Mouse (Mus musculus) hindbrain, embryonic 16.5 days (tissue): ENCODE data around the gene Scd2. TPM values are rescaled to one million over a fixed set of nuclear protein-coding genes. Genes with fewer than 3 reads are reported as not detected.

ENCODE experiments used
- ATAC-seq: fragments of 200-750 bp; cut with Nextera tagmentation; 2 replicates; pipeline ENCODE4 v1.8.0; 2017; ENCODE audit warnings: moderate TSS enrichment, moderate library complexity
- H3K27ac ChIP-seq: fragments of 300-500 bp; sonication (generic); 2 replicates; pipeline ENCODE4 v1.5.1; 2014; ENCODE audit warnings: low read depth, mild to moderate bottlenecking, control low read depth, low read length, moderate library complexity
- H3K27me3 ChIP-seq: fragments of 300-500 bp; sonication (generic); replicated peaks from 2 replicates; pipeline ENCODE4 v1.6.1; 2014; ENCODE audit warnings: low read length; ENCODE audit not compliant: control insufficient read depth, insufficient read depth
- H3K36me3 ChIP-seq: fragments of 300-500 bp; sonication (generic); 2 replicates; pipeline ENCODE4 v1.6.1; 2014; ENCODE audit warnings: mild to moderate bottlenecking, low read length, moderate library complexity, mixed read lengths; ENCODE audit not compliant: control insufficient read depth, insufficient read depth
- H3K4me1 ChIP-seq: fragments of 300-500 bp; sonication (generic); 2 replicates; pipeline ENCODE4 v1.6.1; 2014; ENCODE audit warnings: low read depth, low read length; ENCODE audit not compliant: control insufficient read depth, insufficient read depth
- H3K4me2 ChIP-seq: fragments of 300-500 bp; sonication (generic); 2 replicates; pipeline ENCODE4 v1.6.1; 2014; ENCODE audit warnings: mild to moderate bottlenecking, low read length, control low read depth, moderate library complexity
- H3K4me3 ChIP-seq: fragments of 300-500 bp; sonication (generic); 2 replicates; pipeline ENCODE4 v1.5.1; 2014; ENCODE audit warnings: mild to moderate bottlenecking, low read length, control low read depth, moderate library complexity
- H3K9ac ChIP-seq: fragments of 300-500 bp; sonication (generic); 2 replicates; pipeline ENCODE4 v1.6.1; 2014; ENCODE audit warnings: low read depth, mild to moderate bottlenecking, control low read depth, low read length, moderate library complexity
- H3K9me3 ChIP-seq: fragments of 300-500 bp; sonication (generic); 2 replicates; pipeline ENCODE4 v1.6.1; 2014; ENCODE audit warnings: mild to moderate bottlenecking, low read length, moderate library complexity; ENCODE audit not compliant: control insufficient read depth
- WGBS: fragments of 180-500 bp; shearing (Covaris S2); extraction: QIAGEN DNeasy Blood & Tissue Kit; methylation state at CpG from one replicate; pipeline ENCODE4 v1.1.7; 2014; 5-methylcytosine and 5-hydroxymethylcytosine counted together
- polyA plus RNA-seq: library from polyadenylated mRNA; unstranded; fragments of >200 nt; fragmentation: Nextera tagmentation; extraction: Ambion mirVana; gene quantifications from 2 replicates; pipeline ENCODE4 v1.2.1, GENCODE M21; 2015

The Scd2 gene
- polyA plus RNA-seq, 1 experiment from 2014 or later: 290 TPM

GRCm38 (mm10) chr19:44311306-44312006 lies 18.0 kb downstream of the Scd2 start:
- Histone ChIP-seq H3K9ac (no peak overlapping the region), H3K27ac (peak overlapping the region; percentile 24; the same call in 1 of the 2 replicates), H3K36me3 (peaks cover 14% of the 10 kb centered on the region; the same call in 1 of the 2 replicates), H3K4me1 (peaks cover 8% of the 10 kb centered on the region), H3K4me2 (no peak overlapping the region), H3K9me3 (no peaks in the 10 kb centered on the region), H3K27me3 (no peaks in the 10 kb centered on the region), H3K4me3 (no peak overlapping the region)
- ATAC-seq: no peak
- 38% methylated on average over 8 of the region's 8 CpGs for WGBS

GRCm38 (mm10) chr19:44312007-44312360 lies 18.5 kb downstream of the Scd2 start:
- no peak overlapping the region for H3K4me3 ChIP-seq
- H3K27ac ChIP-seq: no peak overlapping the region
- H3K4me2 ChIP-seq: no peak overlapping the region
- H3K9ac ChIP-seq: no peak overlapping the region
- no peaks in the 10 kb centered on the region for H3K9me3 ChIP-seq
- H3K4me1 ChIP-seq: peaks cover 8% of the 10 kb centered on the region
- peaks cover 11% of the 10 kb centered on the region; the same call in 1 of the 2 replicates for H3K36me3 ChIP-seq
- 11% methylated on average over 4 of the region's 4 CpGs for WGBS
- ATAC-seq: no peak; the same call in 1 of the 2 replicates
- H3K27me3 ChIP-seq: no peaks in the 10 kb centered on the region

DNA sequence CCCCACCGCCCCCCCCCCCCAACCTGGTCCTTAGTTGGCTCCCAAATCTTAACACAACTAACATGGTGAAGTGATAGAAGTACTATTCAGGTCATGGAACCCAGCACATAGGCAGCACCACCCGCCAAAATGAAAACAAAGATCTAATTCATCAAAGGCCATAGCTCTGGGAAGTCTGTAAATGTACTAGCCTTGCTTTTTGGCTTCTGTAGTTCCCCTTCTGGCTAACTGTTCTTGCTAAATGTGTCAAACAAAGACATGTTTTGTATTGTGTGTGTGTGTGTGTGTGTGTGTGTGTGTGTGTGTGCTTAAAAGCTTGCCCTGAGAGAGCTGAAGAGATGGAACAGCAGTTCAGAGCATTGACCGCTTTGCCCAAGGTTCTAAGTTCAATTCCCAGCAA lies 19.6 kb downstream of the Scd2 start:
- H3K9ac ChIP-seq: no peak overlapping the region
- peaks cover 3% of the 10 kb centered on the region; the same call in 1 of the 2 replicates for H3K36me3 ChIP-seq
- H3K27me3 ChIP-seq: no peaks in the 10 kb centered on the region
- H3K4me2 ChIP-seq: no peak overlapping the region
- no peak overlapping the region for H3K27ac ChIP-seq
- peaks cover 8% of the 10 kb centered on the region for H3K4me1 ChIP-seq
- no peaks in the 10 kb centered on the region for H3K9me3 ChIP-seq
- no peak for ATAC-seq
- no peak overlapping the region for H3K4me3 ChIP-seq
- WGBS: 64% methylated on average over 3 of the region's 3 CpGs

GRCm38 (mm10) chr19:44314327-44314759 lies 20.9 kb downstream of the Scd2 start:
- H3K9ac ChIP-seq: peak overlapping the region; percentile 71
- peak overlapping the region; percentile 58 for H3K4me3 ChIP-seq
- peak; percentile 94 for ATAC-seq
- no peaks in the 10 kb centered on the region for H3K36me3 ChIP-seq
- peaks cover 8% of the 10 kb centered on the region for H3K4me1 ChIP-seq
- H3K9me3 ChIP-seq: no peaks in the 10 kb centered on the region
- peak overlapping the region; percentile 94 for H3K4me2 ChIP-seq
- H3K27me3 ChIP-seq: no peaks in the 10 kb centered on the region
- peak overlapping the region; percentile 70; the same call in 1 of the 2 replicates for H3K27ac ChIP-seq
- 1% methylated on average over 18 of the region's 18 CpGs for WGBS

- H3K4me2 ChIP-seq: peak overlapping the region; percentile 94
- H3K36me3 ChIP-seq: no peaks in the 10 kb centered on the region
- H3K27ac ChIP-seq: peak overlapping the region; percentile 70; the same call in 1 of the 2 replicates
- ATAC-seq: peak; percentile 78
- no peaks in the 10 kb centered on the region for H3K27me3 ChIP-seq
- peaks cover 8% of the 10 kb centered on the region for H3K4me1 ChIP-seq
- H3K9ac ChIP-seq: peak overlapping the region; percentile 71
- WGBS: under 1% methylated on average over 11 of the region's 11 CpGs
- H3K9me3 ChIP-seq: no peaks in the 10 kb centered on the region
- H3K4me3 ChIP-seq: peak overlapping the region; percentile 58
Measured at GRCm38 (mm10) chr19:44314871-44315414, 21.5 kb downstream of the Scd2 start.

- Histone ChIP-seq H3K4me1 (peaks cover 6% of the 10 kb centered on the region), H3K27ac (no peak overlapping the region), H3K4me2 (no peak overlapping the region), H3K9ac (no peak overlapping the region), H3K36me3 (no peaks in the 10 kb centered on the region), H3K9me3 (no peaks in the 10 kb centered on the region), H3K27me3 (no peaks in the 10 kb centered on the region), H3K4me3 (no peak overlapping the region)
- ATAC-seq: no peak
- 71% methylated on average over 5 of the region's 5 CpGs for WGBS
Measured at GRCm38 (mm10) chr19:44316752-44317315, 23.4 kb downstream of the Scd2 start.

GRCm38 (mm10) chr19:44317391-44317790 lies 23.9 kb downstream of the Scd2 start:
- Histone ChIP-seq H3K9me3 (no peaks in the 10 kb centered on the region), H3K27me3 (no peaks in the 10 kb centered on the region), H3K4me2 (no peak overlapping the region), H3K36me3 (no peaks in the 10 kb centered on the region), H3K4me3 (no peak overlapping the region), H3K27ac (no peak overlapping the region), H3K9ac (no peak overlapping the region), H3K4me1 (peaks cover 6% of the 10 kb centered on the region)
- ATAC-seq: no peak
- 84% methylated on average over 5 of the region's 5 CpGs for WGBS

DNA sequence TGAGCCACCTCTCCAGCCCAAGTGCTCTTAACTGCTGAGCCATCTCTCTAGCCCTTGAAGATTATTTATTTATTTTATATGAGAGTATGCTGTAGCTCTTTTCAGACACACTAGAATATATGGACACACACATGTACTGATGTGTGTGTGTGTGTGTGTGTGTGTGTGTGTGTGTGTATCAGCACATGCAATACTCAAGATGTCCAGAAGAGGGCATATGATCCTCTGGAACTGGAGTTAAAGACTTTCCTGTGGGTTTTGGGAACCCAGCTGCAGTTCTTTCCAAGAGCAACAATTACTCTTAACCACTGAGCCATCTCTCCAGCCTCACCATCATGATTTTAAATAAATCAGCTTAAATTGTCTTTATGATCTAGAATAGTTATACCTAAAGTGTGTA lies 25.1 kb downstream of the Scd2 start:
- H3K9ac ChIP-seq: no peak overlapping the region
- no peak overlapping the region for H3K27ac ChIP-seq
- no peaks in the 10 kb centered on the region for H3K9me3 ChIP-seq
- peaks cover 6% of the 10 kb centered on the region for H3K4me1 ChIP-seq
- no peaks in the 10 kb centered on the region for H3K36me3 ChIP-seq
- no peak overlapping the region for H3K4me2 ChIP-seq
- no peak overlapping the region for H3K4me3 ChIP-seq
- ATAC-seq: no peak
- H3K27me3 ChIP-seq: no peaks in the 10 kb centered on the region

DNA sequence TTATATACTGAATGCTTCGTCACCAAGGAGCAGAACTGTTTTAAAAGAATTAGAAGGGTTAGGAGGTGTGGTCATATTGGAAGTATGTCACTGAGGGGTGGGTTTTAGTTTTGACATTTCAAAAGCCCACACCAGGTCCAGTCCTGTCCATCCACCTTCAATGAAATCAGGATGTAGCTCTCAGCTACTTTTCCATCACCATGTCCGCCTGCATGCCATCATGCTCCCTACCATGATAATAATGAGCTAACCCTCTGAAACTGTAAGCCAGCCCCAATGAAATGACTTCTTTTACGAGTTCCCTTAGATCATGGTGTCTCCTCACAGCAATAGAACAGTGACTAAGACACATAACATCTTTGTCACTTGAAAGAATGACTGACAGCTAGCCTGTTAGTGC lies 26.8 kb downstream of the Scd2 start:
- Histone ChIP-seq H3K9me3 (no peaks in the 10 kb centered on the region), H3K27me3 (no peaks in the 10 kb centered on the region), H3K27ac (no peak overlapping the region), H3K36me3 (no peaks in the 10 kb centered on the region), H3K4me1 (peaks cover under 1% of the 10 kb centered on the region; the same call in 1 of the 2 replicates), H3K4me2 (no peak overlapping the region), H3K9ac (no peak overlapping the region), H3K4me3 (no peak overlapping the region)
- 91% methylated on average over 3 of the region's 3 CpGs for WGBS
- no peak for ATAC-seq
